Mouse (Mus musculus): Measurements from ENCODE around the gene Hoxd9. TPM values are rescaled to one million over a fixed set of nuclear protein-coding genes. Genes with fewer than 3 reads are reported as not detected.

The Hoxd9 gene
- polyA plus RNA-seq, 1 experiment from 2014 or later, result 0.11 TPM

- H3K9me3 ChIP-seq (ENCODE audit: control insufficient read depth, low read length), result no peaks in the 10 kb centered on the region
- no peak overlapping the region for H3K9ac ChIP-seq (ENCODE audit: low read depth, low read length)
- WGBS, result 2% methylated on average over 17 of the region's 17 CpGs
- H3K4me2 ChIP-seq (replicated peaks; ENCODE audit: low read depth, low read length), result no peak overlapping the region
- peaks cover 92% of the 10 kb centered on the region for H3K27me3 ChIP-seq (ENCODE audit: control insufficient read depth, insufficient read depth, low read length)
- H3K4me3 ChIP-seq (ENCODE audit: low read depth, low read length), result no peak overlapping the region
- H3K4me1 ChIP-seq (replicated peaks; ENCODE audit: control insufficient read depth, insufficient read depth, low read length), result peaks cover 7% of the 10 kb centered on the region
- DNase-seq (ENCODE audit: low spot score), result no peak
- no peak overlapping the region for H3K27ac ChIP-seq (ENCODE audit: low read depth, low read length)
- ATAC-seq (ENCODE audit: low FRiP score), result no peak
- no peaks in the 10 kb centered on the region for H3K36me3 ChIP-seq (ENCODE audit: control insufficient read depth, insufficient read depth, low read length)
Measured at GRCm38 (mm10) chr2:74699053-74699430, 1.5 kb downstream of the Hoxd9 start.

- Histone ChIP-seq H3K27ac (ENCODE audit: low read depth, low read length) (no peak overlapping the region), H3K4me2 (replicated peaks; ENCODE audit: low read depth, low read length) (no peak overlapping the region), H3K9me3 (ENCODE audit: control insufficient read depth, low read length) (no peaks in the 10 kb centered on the region), H3K4me1 (replicated peaks; ENCODE audit: control insufficient read depth, insufficient read depth, low read length) (peaks cover 7% of the 10 kb centered on the region), H3K36me3 (ENCODE audit: control insufficient read depth, insufficient read depth, low read length) (no peaks in the 10 kb centered on the region), H3K4me3 (ENCODE audit: low read depth, low read length) (no peak overlapping the region), H3K9ac (ENCODE audit: low read depth, low read length) (no peak overlapping the region), H3K27me3 (ENCODE audit: control insufficient read depth, insufficient read depth, low read length) (peaks cover 92% of the 10 kb centered on the region)
- no peak for ATAC-seq (ENCODE audit: low FRiP score)
- DNase-seq (ENCODE audit: low spot score), result no peak
- WGBS, result 2% methylated on average over 23 of the region's 23 CpGs
Measured at GRCm38 (mm10) chr2:74699664-74700545, 2.4 kb downstream of the Hoxd9 start.

- Histone ChIP-seq H3K9ac (ENCODE audit: low read depth, low read length) (no peak overlapping the region), H3K27me3 (ENCODE audit: control insufficient read depth, insufficient read depth, low read length) (peaks cover 92% of the 10 kb centered on the region), H3K9me3 (ENCODE audit: control insufficient read depth, low read length) (no peaks in the 10 kb centered on the region), H3K36me3 (ENCODE audit: control insufficient read depth, insufficient read depth, low read length) (no peaks in the 10 kb centered on the region), H3K4me3 (ENCODE audit: low read depth, low read length) (no peak overlapping the region), H3K27ac (ENCODE audit: low read depth, low read length) (no peak overlapping the region), H3K4me1 (replicated peaks; ENCODE audit: control insufficient read depth, insufficient read depth, low read length) (peaks cover 10% of the 10 kb centered on the region), H3K4me2 (replicated peaks; ENCODE audit: low read depth, low read length) (no peak overlapping the region)
- ATAC-seq (ENCODE audit: low FRiP score) (no peak), DNase-seq (ENCODE audit: low spot score) (no peak)
- WGBS, result 2% methylated on average over 22 of the region's 22 CpGs
Measured at GRCm38 (mm10) chr2:74700546-74701112, 3.1 kb downstream of the Hoxd9 start.

GRCm38 (mm10) chr2:74701949-74702819 is 4.7 kb downstream of the Hoxd9 start:
- 11% methylated on average over 17 of the region's 17 CpGs for WGBS
- Histone ChIP-seq H3K4me1 (replicated peaks; ENCODE audit: control insufficient read depth, insufficient read depth, low read length) (peaks cover 10% of the 10 kb centered on the region), H3K9me3 (ENCODE audit: control insufficient read depth, low read length) (no peaks in the 10 kb centered on the region), H3K4me2 (replicated peaks; ENCODE audit: low read depth, low read length) (no peak overlapping the region), H3K27ac (ENCODE audit: low read depth, low read length) (no peak overlapping the region), H3K9ac (ENCODE audit: low read depth, low read length) (no peak overlapping the region), H3K36me3 (ENCODE audit: control insufficient read depth, insufficient read depth, low read length) (no peaks in the 10 kb centered on the region), H3K27me3 (ENCODE audit: control insufficient read depth, insufficient read depth, low read length) (peaks cover 89% of the 10 kb centered on the region), H3K4me3 (ENCODE audit: low read depth, low read length) (no peak overlapping the region)
- ATAC-seq (ENCODE audit: low FRiP score), result no peak
- DNase-seq (ENCODE audit: low spot score), result peak; percentile 94

- Histone ChIP-seq H3K4me3 (ENCODE audit: low read depth, low read length) (no peak overlapping the region), H3K27me3 (ENCODE audit: control insufficient read depth, insufficient read depth, low read length) (peaks cover 89% of the 10 kb centered on the region), H3K4me2 (replicated peaks; ENCODE audit: low read depth, low read length) (no peak overlapping the region), H3K36me3 (ENCODE audit: control insufficient read depth, insufficient read depth, low read length) (no peaks in the 10 kb centered on the region), H3K9ac (ENCODE audit: low read depth, low read length) (no peak overlapping the region), H3K4me1 (replicated peaks; ENCODE audit: control insufficient read depth, insufficient read depth, low read length) (peaks cover 8% of the 10 kb centered on the region), H3K9me3 (ENCODE audit: control insufficient read depth, low read length) (no peaks in the 10 kb centered on the region), H3K27ac (ENCODE audit: low read depth, low read length) (no peak overlapping the region)
- ATAC-seq (ENCODE audit: low FRiP score) (no peak), DNase-seq (ENCODE audit: low spot score) (no peak)
- 11% methylated on average over 6 of the region's 6 CpGs for WGBS
Measured at GRCm38 (mm10) chr2:74702820-74703219, 5.3 kb downstream of the Hoxd9 start.

- Histone ChIP-seq H3K4me3 (ENCODE audit: low read depth, low read length) (no peak overlapping the region), H3K4me1 (replicated peaks; ENCODE audit: control insufficient read depth, insufficient read depth, low read length) (peaks cover 5% of the 10 kb centered on the region), H3K4me2 (replicated peaks; ENCODE audit: low read depth, low read length) (no peak overlapping the region), H3K27ac (ENCODE audit: low read depth, low read length) (no peak overlapping the region), H3K9me3 (ENCODE audit: control insufficient read depth, low read length) (no peaks in the 10 kb centered on the region), H3K9ac (ENCODE audit: low read depth, low read length) (no peak overlapping the region), H3K27me3 (ENCODE audit: control insufficient read depth, insufficient read depth, low read length) (peaks cover 89% of the 10 kb centered on the region), H3K36me3 (ENCODE audit: control insufficient read depth, insufficient read depth, low read length) (no peaks in the 10 kb centered on the region)
- WGBS, result 2% methylated on average over 10 of the region's 10 CpGs
- DNase-seq (ENCODE audit: low spot score) (no peak), ATAC-seq (ENCODE audit: low FRiP score) (no peak)
Measured at GRCm38 (mm10) chr2:74703317-74703716, 5.8 kb downstream of the Hoxd9 start.

- WGBS, result 1% methylated on average over 26 of the region's 26 CpGs
- no peak overlapping the region for H3K4me2 ChIP-seq (replicated peaks; ENCODE audit: low read depth, low read length)
- no peaks in the 10 kb centered on the region for H3K9me3 ChIP-seq (ENCODE audit: control insufficient read depth, low read length)
- H3K27me3 ChIP-seq (ENCODE audit: control insufficient read depth, insufficient read depth, low read length), result peaks cover 89% of the 10 kb centered on the region
- no peak for ATAC-seq (ENCODE audit: low FRiP score)
- peaks cover 3% of the 10 kb centered on the region for H3K4me1 ChIP-seq (replicated peaks; ENCODE audit: control insufficient read depth, insufficient read depth, low read length)
- no peaks in the 10 kb centered on the region for H3K36me3 ChIP-seq (ENCODE audit: control insufficient read depth, insufficient read depth, low read length)
- no peak overlapping the region for H3K4me3 ChIP-seq (ENCODE audit: low read depth, low read length)
- no peak for DNase-seq (ENCODE audit: low spot score)
- H3K9ac ChIP-seq (ENCODE audit: low read depth, low read length), result no peak overlapping the region
- H3K27ac ChIP-seq (ENCODE audit: low read depth, low read length), result no peak overlapping the region
Measured at GRCm38 (mm10) chr2:74703720-74704392, 6.3 kb downstream of the Hoxd9 start.

GRCm38 (mm10) chr2:74704393-74704998 is 7.0 kb downstream of the Hoxd9 start, which contains the start of gene Hoxd8:
Gene Hoxd8, plus strand, starts transcription at chr2:74704615.
- Histone ChIP-seq H3K36me3 (ENCODE audit: control insufficient read depth, insufficient read depth, low read length) (no peaks in the 10 kb centered on the region), H3K27ac (ENCODE audit: low read depth, low read length) (no peak within 1 kb of the TSS), H3K27me3 (ENCODE audit: control insufficient read depth, insufficient read depth, low read length) (peaks cover 89% of the 10 kb centered on the region), H3K4me1 (replicated peaks; ENCODE audit: control insufficient read depth, insufficient read depth, low read length) (peaks cover 3% of the 10 kb centered on the region), H3K9me3 (ENCODE audit: control insufficient read depth, low read length) (no peaks in the 10 kb centered on the region), H3K9ac (ENCODE audit: low read depth, low read length) (peak within 1 kb of the TSS; percentile 38; the same call in 1 of the 2 replicates), H3K4me2 (replicated peaks; ENCODE audit: low read depth, low read length) (peak within 1 kb of the TSS; percentile 62), H3K4me3 (ENCODE audit: low read depth, low read length) (peak within 1 kb of the TSS; percentile 30)
- under 1% methylated on average over 38 of the region's 52 CpGs for WGBS
- peak; percentile 18; the same call in 1 of the 2 replicates for ATAC-seq (ENCODE audit: low FRiP score)
- no peak for DNase-seq (ENCODE audit: low spot score)
